Mouse (Mus musculus): ENCODE measurements around the gene Hmgb1. TPM values are rescaled to one million over a fixed set of nuclear protein-coding genes. Genes with fewer than 3 reads are reported as not detected.

Gene Hmgb1
- polyA plus RNA-seq, 1 experiment from 2014 or later, result 712 TPM

- H3K4me3 ChIP-seq (ENCODE audit: low read depth, low read length), result no peak overlapping the region
- H3K27me3 ChIP-seq (ENCODE audit: control insufficient read depth, insufficient read depth, low read length), result no peaks in the 10 kb centered on the region
- H3K27ac ChIP-seq (replicated peaks), result no peak overlapping the region
- ATAC-seq (ENCODE audit: low FRiP score, low TSS enrichment), result no peak
- H3K9me3 ChIP-seq (ENCODE audit: control insufficient read depth, low read length), result no peaks in the 10 kb centered on the region
- no peaks in the 10 kb centered on the region for H3K4me1 ChIP-seq (replicated peaks; ENCODE audit: control insufficient read depth, insufficient read depth)
- H3K4me2 ChIP-seq (replicated peaks; ENCODE audit: low read depth), result no peak overlapping the region
- WGBS, result 83% methylated on average over 7 of the region's 7 CpGs
- no peak for TF ChIP-seq CTCF (IDR thresholded peaks at IDR 0.05; ENCODE audit: low read depth)
- no peak for TF ChIP-seq EP300 (optimal IDR thresholded peaks at IDR 0.05)
- H3K9ac ChIP-seq (ENCODE audit: low read length), result no peak overlapping the region
- no peak for DNase-seq (ENCODE audit: low spot score)
- H3K36me3 ChIP-seq (ENCODE audit: control insufficient read depth, insufficient read depth, low read length), result no peaks in the 10 kb centered on the region
Observed at GRCm38 (mm10) chr5:149174527-149174926, 9.8 kb downstream of the Hmgb1 start.

- Histone ChIP-seq H3K4me2 (replicated peaks; ENCODE audit: low read depth) (no peak overlapping the region), H3K9ac (ENCODE audit: low read length) (no peak overlapping the region), H3K27ac (replicated peaks) (no peak overlapping the region), H3K4me1 (replicated peaks; ENCODE audit: control insufficient read depth, insufficient read depth) (no peaks in the 10 kb centered on the region), H3K4me3 (ENCODE audit: low read depth, low read length) (no peak overlapping the region), H3K36me3 (ENCODE audit: control insufficient read depth, insufficient read depth, low read length) (no peaks in the 10 kb centered on the region), H3K9me3 (ENCODE audit: control insufficient read depth, low read length) (no peaks in the 10 kb centered on the region), H3K27me3 (ENCODE audit: control insufficient read depth, insufficient read depth, low read length) (no peaks in the 10 kb centered on the region)
- no peak for TF ChIP-seq CTCF (IDR thresholded peaks at IDR 0.05; ENCODE audit: low read depth)
- TF ChIP-seq EP300 (optimal IDR thresholded peaks at IDR 0.05), result no peak
- 69% methylated on average over 10 of the region's 10 CpGs for WGBS
- DNase-seq (ENCODE audit: low spot score) (no peak), ATAC-seq (ENCODE audit: low FRiP score, low TSS enrichment) (no peak)
Observed at GRCm38 (mm10) chr5:149172246-149172645, 12.0 kb downstream of the Hmgb1 start.

GRCm38 (mm10) chr5:149170841-149171588, 13.3 kb downstream of the Hmgb1 start:
- WGBS, result 64% methylated on average over 8 of the region's 8 CpGs
- Histone ChIP-seq H3K9me3 (ENCODE audit: control insufficient read depth, low read length) (no peaks in the 10 kb centered on the region), H3K4me2 (replicated peaks; ENCODE audit: low read depth) (no peak overlapping the region), H3K4me1 (replicated peaks; ENCODE audit: control insufficient read depth, insufficient read depth) (no peaks in the 10 kb centered on the region), H3K36me3 (ENCODE audit: control insufficient read depth, insufficient read depth, low read length) (no peaks in the 10 kb centered on the region), H3K27me3 (ENCODE audit: control insufficient read depth, insufficient read depth, low read length) (no peaks in the 10 kb centered on the region), H3K4me3 (ENCODE audit: low read depth, low read length) (no peak overlapping the region), H3K9ac (ENCODE audit: low read length) (no peak overlapping the region), H3K27ac (replicated peaks) (no peak overlapping the region)
- ATAC-seq (ENCODE audit: low FRiP score, low TSS enrichment) (no peak), DNase-seq (ENCODE audit: low spot score) (no peak)
- TF ChIP-seq EP300 (optimal IDR thresholded peaks at IDR 0.05) (no peak), CTCF (IDR thresholded peaks at IDR 0.05; ENCODE audit: low read depth) (no peak)

- Histone ChIP-seq H3K27me3 (ENCODE audit: control insufficient read depth, insufficient read depth, low read length) (no peaks in the 10 kb centered on the region), H3K4me1 (replicated peaks; ENCODE audit: control insufficient read depth, insufficient read depth) (no peaks in the 10 kb centered on the region), H3K4me2 (replicated peaks; ENCODE audit: low read depth) (no peak overlapping the region), H3K36me3 (ENCODE audit: control insufficient read depth, insufficient read depth, low read length) (no peaks in the 10 kb centered on the region), H3K9ac (ENCODE audit: low read length) (no peak overlapping the region), H3K27ac (replicated peaks) (no peak overlapping the region), H3K4me3 (ENCODE audit: low read depth, low read length) (no peak overlapping the region), H3K9me3 (ENCODE audit: control insufficient read depth, low read length) (no peaks in the 10 kb centered on the region)
- DNase-seq (ENCODE audit: low spot score), result no peak
- 56% methylated on average over 9 of the region's 9 CpGs for WGBS
- TF ChIP-seq EP300 (optimal IDR thresholded peaks at IDR 0.05), result no peak
- no peak for TF ChIP-seq CTCF (IDR thresholded peaks at IDR 0.05; ENCODE audit: low read depth)
- ATAC-seq (ENCODE audit: low FRiP score, low TSS enrichment), result no peak
Observed at GRCm38 (mm10) chr5:149168816-149169215, 15.5 kb downstream of the Hmgb1 start.

- no peaks in the 10 kb centered on the region for H3K36me3 ChIP-seq (ENCODE audit: control insufficient read depth, insufficient read depth, low read length)
- no peaks in the 10 kb centered on the region for H3K4me1 ChIP-seq (replicated peaks; ENCODE audit: control insufficient read depth, insufficient read depth)
- TF ChIP-seq EP300 (optimal IDR thresholded peaks at IDR 0.05), result no peak
- no peak for TF ChIP-seq CTCF (IDR thresholded peaks at IDR 0.05; ENCODE audit: low read depth)
- WGBS, result 79% methylated on average over 2 of the region's 2 CpGs
- ATAC-seq (ENCODE audit: low FRiP score, low TSS enrichment) (no peak), DNase-seq (ENCODE audit: low spot score) (no peak)
- H3K9ac ChIP-seq (ENCODE audit: low read length), result no peak overlapping the region
- H3K4me2 ChIP-seq (replicated peaks; ENCODE audit: low read depth), result no peak overlapping the region
- H3K27me3 ChIP-seq (ENCODE audit: control insufficient read depth, insufficient read depth, low read length), result no peaks in the 10 kb centered on the region
- H3K4me3 ChIP-seq (ENCODE audit: low read depth, low read length), result no peak overlapping the region
- H3K27ac ChIP-seq (replicated peaks), result no peak overlapping the region
- H3K9me3 ChIP-seq (ENCODE audit: control insufficient read depth, low read length), result no peaks in the 10 kb centered on the region
Observed at GRCm38 (mm10) chr5:149168051-149168450, 16.2 kb downstream of the Hmgb1 start.

GRCm38 (mm10) chr5:149166011-149166410, 18.3 kb downstream of the Hmgb1 start:
- TF ChIP-seq EP300 (optimal IDR thresholded peaks at IDR 0.05), result no peak
- no peak for TF ChIP-seq CTCF (IDR thresholded peaks at IDR 0.05; ENCODE audit: low read depth)
- H3K27me3 ChIP-seq (ENCODE audit: control insufficient read depth, insufficient read depth, low read length), result no peaks in the 10 kb centered on the region
- no peak overlapping the region for H3K4me3 ChIP-seq (ENCODE audit: low read depth, low read length)
- H3K36me3 ChIP-seq (ENCODE audit: control insufficient read depth, insufficient read depth, low read length), result no peaks in the 10 kb centered on the region
- no peak overlapping the region for H3K27ac ChIP-seq (replicated peaks)
- WGBS, result 88% methylated on average over 10 of the region's 10 CpGs
- DNase-seq (ENCODE audit: low spot score) (no peak), ATAC-seq (ENCODE audit: low FRiP score, low TSS enrichment) (no peak)
- H3K9ac ChIP-seq (ENCODE audit: low read length), result no peak overlapping the region
- H3K4me1 ChIP-seq (replicated peaks; ENCODE audit: control insufficient read depth, insufficient read depth), result no peaks in the 10 kb centered on the region
- H3K4me2 ChIP-seq (replicated peaks; ENCODE audit: low read depth), result no peak overlapping the region
- no peaks in the 10 kb centered on the region for H3K9me3 ChIP-seq (ENCODE audit: control insufficient read depth, low read length)
